Mouse (Mus musculus): Measurements from ENCODE around the gene Smoc2. TPM values are rescaled to one million over a fixed set of nuclear protein-coding genes. Genes with fewer than 3 reads are reported as not detected.

The Smoc2 gene
- polyA plus RNA-seq, 1 experiment = 33.4 TPM

DNA sequence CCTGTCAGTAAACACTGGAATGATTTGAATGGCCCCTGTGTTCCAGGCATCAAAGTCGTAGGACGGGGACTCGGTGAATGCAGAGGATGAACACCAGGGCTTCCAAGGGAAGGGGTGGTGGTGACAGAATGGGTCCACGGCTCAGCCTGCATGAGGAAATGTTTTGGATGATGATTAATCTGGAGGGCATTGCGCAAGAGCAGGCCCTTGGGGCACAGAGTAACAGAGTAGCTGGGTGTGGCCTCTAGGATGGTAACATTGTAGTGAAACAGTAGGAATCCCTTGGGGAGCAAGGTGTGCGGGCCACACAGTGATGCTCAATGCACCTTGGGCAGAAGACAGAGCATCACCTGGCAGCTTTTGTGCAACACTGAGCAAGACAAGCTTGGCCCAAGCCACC, 92.3 kb downstream of the Smoc2 start:
- Histone ChIP-seq H3K4me3 (ENCODE audit: insufficient read depth, low read depth, low read length) (no peak overlapping the region), H3K4me1 (ENCODE audit: control insufficient read depth, insufficient read depth, low read length) (no peaks in the 10 kb centered on the region), H3K27me3 (replicated peaks; ENCODE audit: control insufficient read depth, insufficient read depth, low read length) (no peaks in the 10 kb centered on the region), H3K27ac (ENCODE audit: insufficient read depth, low read depth, low read length) (no peak overlapping the region), H3K36me3 (ENCODE audit: control insufficient read depth, insufficient read depth, low read length) (no peaks in the 10 kb centered on the region)
- WGBS = 48% methylated on average over 6 of the region's 6 CpGs
- TF ChIP-seq CTCF (conservative IDR thresholded peaks at IDR 0.05; ENCODE audit: insufficient read depth, insufficient read length, low read depth, low read length) (no peak), POLR2A (IDR thresholded peaks at IDR 0.05; ENCODE audit: low read depth, low read length) (no peak)
- DNase-seq = peak; percentile 84

DNA sequence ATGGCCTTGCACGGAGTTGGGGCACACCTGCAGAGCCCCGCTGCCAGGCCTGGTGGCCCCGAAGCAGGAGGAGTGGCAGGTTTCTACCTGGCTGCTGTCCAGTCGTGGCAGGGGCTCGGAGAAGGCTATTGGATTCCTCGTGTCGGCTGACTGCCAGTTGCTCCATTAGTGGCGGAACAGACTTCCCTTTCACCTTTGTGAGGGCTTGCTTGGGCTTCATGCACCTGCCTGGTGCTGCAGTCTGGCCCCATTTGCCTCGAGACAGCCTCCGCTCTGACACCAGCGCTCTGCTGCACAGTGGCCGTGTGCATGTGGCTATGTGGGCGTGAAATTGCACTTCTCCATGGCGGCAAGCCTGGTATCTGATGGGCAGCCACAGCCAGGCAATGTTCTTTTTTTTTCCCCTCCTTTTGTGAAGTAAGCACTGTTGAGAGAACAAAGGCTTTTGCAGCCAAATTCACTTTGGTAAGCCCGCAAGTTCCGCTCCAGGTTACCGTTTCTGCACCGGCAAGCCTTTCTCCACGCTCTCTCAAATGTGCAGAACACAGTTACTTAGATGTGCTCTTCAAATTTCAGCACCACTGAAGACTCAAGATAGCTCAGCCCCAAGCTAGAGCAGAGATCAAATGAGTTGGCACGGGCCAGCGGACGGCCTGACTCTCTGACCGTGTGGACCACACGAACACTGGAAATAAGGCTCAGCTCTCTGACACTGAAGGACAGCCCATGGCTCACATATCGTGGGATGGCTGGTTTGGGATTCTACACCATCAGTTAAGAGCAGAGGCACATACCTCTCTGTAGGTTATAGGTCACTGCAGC, 93.2 kb downstream of the Smoc2 start:
- no peaks in the 10 kb centered on the region for H3K27me3 ChIP-seq (replicated peaks; ENCODE audit: control insufficient read depth, insufficient read depth, low read length)
- H3K27ac ChIP-seq (ENCODE audit: insufficient read depth, low read depth, low read length) = no peak overlapping the region
- TF ChIP-seq POLR2A (IDR thresholded peaks at IDR 0.05; ENCODE audit: low read depth, low read length) (no peak), CTCF (conservative IDR thresholded peaks at IDR 0.05; ENCODE audit: insufficient read depth, insufficient read length, low read depth, low read length) (no peak)
- H3K4me1 ChIP-seq (ENCODE audit: control insufficient read depth, insufficient read depth, low read length) = no peaks in the 10 kb centered on the region
- H3K4me3 ChIP-seq (ENCODE audit: insufficient read depth, low read depth, low read length) = no peak overlapping the region
- WGBS = 33% methylated on average over 25 of the region's 25 CpGs
- H3K36me3 ChIP-seq (ENCODE audit: control insufficient read depth, insufficient read depth, low read length) = no peaks in the 10 kb centered on the region
- DNase-seq = peak; percentile 56

DNA sequence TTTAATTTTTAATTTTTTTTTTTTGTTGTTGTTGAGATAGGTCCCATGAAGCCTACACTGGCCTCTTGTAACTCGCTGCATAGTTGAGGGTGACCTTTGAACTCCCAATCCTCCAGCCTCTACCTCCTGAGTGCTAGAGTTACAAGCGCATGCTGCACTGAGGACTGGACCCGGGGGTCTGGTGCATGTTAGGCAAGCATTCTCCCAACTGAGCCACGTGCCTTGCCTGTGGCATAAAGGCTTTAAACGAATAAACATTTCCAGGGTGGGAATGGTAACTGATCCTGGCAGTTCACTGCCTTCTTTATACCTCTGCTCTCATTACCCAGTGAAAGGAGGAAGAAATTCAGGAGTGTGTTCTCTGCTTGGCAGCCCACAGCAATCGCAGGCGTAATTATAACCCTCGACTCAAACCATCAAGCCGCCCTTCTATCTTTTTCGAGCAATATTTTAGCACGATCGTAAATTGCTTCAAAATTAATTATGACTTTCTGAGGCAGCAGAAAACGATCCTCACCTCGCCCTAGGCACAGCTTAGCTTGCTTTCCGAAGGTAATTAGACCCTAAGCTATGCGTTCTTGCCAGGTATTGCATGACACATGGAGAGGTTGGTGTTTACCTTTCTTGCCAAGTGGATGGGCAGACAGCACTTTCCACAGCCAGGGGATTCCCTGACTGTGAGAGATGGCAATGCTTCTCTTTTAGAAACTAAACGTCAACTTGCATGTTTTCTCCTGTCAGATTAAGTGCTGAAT, 99.6 kb downstream of the Smoc2 start:
- TF ChIP-seq CTCF (conservative IDR thresholded peaks at IDR 0.05; ENCODE audit: insufficient read depth, insufficient read length, low read depth, low read length) (no peak), POLR2A (IDR thresholded peaks at IDR 0.05; ENCODE audit: low read depth, low read length) (no peak)
- Histone ChIP-seq H3K27ac (ENCODE audit: insufficient read depth, low read depth, low read length) (no peak overlapping the region), H3K4me3 (ENCODE audit: insufficient read depth, low read depth, low read length) (no peak overlapping the region), H3K36me3 (ENCODE audit: control insufficient read depth, insufficient read depth, low read length) (no peaks in the 10 kb centered on the region), H3K27me3 (replicated peaks; ENCODE audit: control insufficient read depth, insufficient read depth, low read length) (no peaks in the 10 kb centered on the region), H3K4me1 (ENCODE audit: control insufficient read depth, insufficient read depth, low read length) (no peaks in the 10 kb centered on the region)
- WGBS = 46% methylated on average over 17 of the region's 17 CpGs
- DNase-seq = no peak

DNA sequence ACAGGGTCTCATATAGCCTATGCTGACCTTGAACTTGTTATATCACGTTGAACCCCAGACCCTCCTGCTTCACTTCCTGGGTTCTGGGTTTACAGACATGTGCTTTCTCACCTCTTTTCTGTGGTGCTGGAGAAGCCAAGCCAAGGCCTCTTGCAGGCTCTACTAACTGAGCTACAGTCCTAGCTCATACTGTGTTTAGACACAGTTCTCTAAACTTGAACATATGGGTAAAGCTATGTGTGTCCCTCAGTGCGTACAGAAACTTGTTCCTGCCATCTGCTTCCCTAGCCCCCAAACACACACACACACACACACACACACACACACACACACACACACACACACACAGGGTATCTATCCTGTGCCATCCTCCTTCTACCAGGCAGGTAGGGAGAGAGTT, 100.2 kb downstream of the Smoc2 start:
- H3K4me3 ChIP-seq (ENCODE audit: insufficient read depth, low read depth, low read length) = no peak overlapping the region
- TF ChIP-seq CTCF (conservative IDR thresholded peaks at IDR 0.05; ENCODE audit: insufficient read depth, insufficient read length, low read depth, low read length) = no peak
- no peak overlapping the region for H3K27ac ChIP-seq (ENCODE audit: insufficient read depth, low read depth, low read length)
- no peak for DNase-seq
- H3K27me3 ChIP-seq (replicated peaks; ENCODE audit: control insufficient read depth, insufficient read depth, low read length) = no peaks in the 10 kb centered on the region
- no peaks in the 10 kb centered on the region for H3K4me1 ChIP-seq (ENCODE audit: control insufficient read depth, insufficient read depth, low read length)
- 84% methylated on average over 2 of the region's 2 CpGs for WGBS
- H3K36me3 ChIP-seq (ENCODE audit: control insufficient read depth, insufficient read depth, low read length) = no peaks in the 10 kb centered on the region

DNA sequence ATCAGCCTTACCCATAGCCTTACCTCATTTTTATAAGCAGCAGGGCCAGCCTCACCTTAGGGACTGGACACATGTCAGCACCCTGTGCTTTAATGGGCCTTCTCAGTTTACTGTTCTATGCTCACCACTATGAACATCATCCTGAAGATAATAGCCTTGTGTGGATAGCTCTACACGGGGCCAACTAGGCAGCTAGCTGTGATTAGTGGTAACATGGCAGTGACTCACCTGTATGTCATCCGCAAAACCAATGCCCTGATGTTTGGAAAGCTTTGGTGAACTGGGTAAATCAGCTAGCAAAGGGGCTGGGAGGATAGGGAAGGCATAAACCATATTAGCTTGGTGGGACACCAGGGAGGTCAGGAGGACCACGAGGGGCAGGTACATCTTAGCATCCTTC, 100.7 kb downstream of the Smoc2 start:
- 92% methylated on average over 3 of the region's 3 CpGs for WGBS
- Histone ChIP-seq H3K4me1 (ENCODE audit: control insufficient read depth, insufficient read depth, low read length) (no peaks in the 10 kb centered on the region), H3K36me3 (ENCODE audit: control insufficient read depth, insufficient read depth, low read length) (no peaks in the 10 kb centered on the region), H3K27ac (ENCODE audit: insufficient read depth, low read depth, low read length) (no peak overlapping the region), H3K27me3 (replicated peaks; ENCODE audit: control insufficient read depth, insufficient read depth, low read length) (no peaks in the 10 kb centered on the region), H3K4me3 (ENCODE audit: insufficient read depth, low read depth, low read length) (no peak overlapping the region)
- TF ChIP-seq POLR2A (IDR thresholded peaks at IDR 0.05; ENCODE audit: low read depth, low read length) (no peak), CTCF (conservative IDR thresholded peaks at IDR 0.05; ENCODE audit: insufficient read depth, insufficient read length, low read depth, low read length) (no peak)
- no peak for DNase-seq

DNA sequence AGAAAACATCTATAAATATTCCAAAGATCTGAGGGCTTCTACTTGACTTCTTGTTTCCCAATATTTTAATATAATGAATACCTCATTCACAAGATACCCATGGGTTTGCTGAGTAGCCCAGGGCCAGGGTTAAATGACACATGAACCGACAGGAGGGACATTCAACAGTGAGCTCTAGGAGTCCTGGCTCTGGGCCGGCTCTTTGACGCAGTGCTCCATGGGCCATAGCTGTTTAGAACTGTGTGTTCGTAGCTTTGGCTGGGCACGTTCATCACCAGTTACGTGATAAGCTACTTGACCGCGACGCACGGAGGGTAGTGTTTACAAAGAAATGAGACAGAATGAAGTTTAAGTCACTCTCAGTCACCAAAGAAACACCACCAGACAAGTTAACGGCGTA, 101.2 kb downstream of the Smoc2 start:
- H3K27ac ChIP-seq (ENCODE audit: insufficient read depth, low read depth, low read length) = no peak overlapping the region
- no peak for DNase-seq
- no peaks in the 10 kb centered on the region for H3K36me3 ChIP-seq (ENCODE audit: control insufficient read depth, insufficient read depth, low read length)
- WGBS = 57% methylated on average over 12 of the region's 12 CpGs
- no peaks in the 10 kb centered on the region for H3K27me3 ChIP-seq (replicated peaks; ENCODE audit: control insufficient read depth, insufficient read depth, low read length)
- H3K4me3 ChIP-seq (ENCODE audit: insufficient read depth, low read depth, low read length) = no peak overlapping the region
- TF ChIP-seq POLR2A (IDR thresholded peaks at IDR 0.05; ENCODE audit: low read depth, low read length) = no peak
- no peak for TF ChIP-seq CTCF (conservative IDR thresholded peaks at IDR 0.05; ENCODE audit: insufficient read depth, insufficient read length, low read depth, low read length)
- no peaks in the 10 kb centered on the region for H3K4me1 ChIP-seq (ENCODE audit: control insufficient read depth, insufficient read depth, low read length)

DNA sequence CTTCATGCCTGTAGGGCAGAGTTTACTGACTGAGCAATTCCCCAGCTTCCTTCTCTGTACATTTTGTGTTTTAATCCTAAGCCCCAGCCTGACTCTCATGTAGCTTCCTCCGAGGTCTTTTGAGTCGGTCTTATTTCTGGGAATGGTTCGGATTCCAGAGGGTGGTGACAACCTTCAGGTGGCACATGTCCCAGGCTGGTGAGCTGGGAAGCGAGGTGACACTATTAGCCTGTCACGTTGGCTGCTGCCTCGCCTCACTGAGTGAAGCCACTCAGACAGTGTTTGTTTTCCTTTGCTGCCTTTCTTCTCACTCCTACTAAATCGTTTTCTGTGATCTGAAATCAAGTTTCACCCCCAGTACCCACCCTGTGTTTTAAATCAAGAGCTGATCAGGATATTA, 102.2 kb downstream of the Smoc2 start:
- H3K27ac ChIP-seq (ENCODE audit: insufficient read depth, low read depth, low read length) = no peak overlapping the region
- 35% methylated on average over 7 of the region's 7 CpGs for WGBS
- no peak for DNase-seq

More for the DNA sequence above, 102.2 kb downstream of the Smoc2 start:
- no peaks in the 10 kb centered on the region for H3K27me3 ChIP-seq (replicated peaks; ENCODE audit: control insufficient read depth, insufficient read depth, low read length)
- no peaks in the 10 kb centered on the region for H3K36me3 ChIP-seq (ENCODE audit: control insufficient read depth, insufficient read depth, low read length)
- no peak overlapping the region for H3K4me3 ChIP-seq (ENCODE audit: insufficient read depth, low read depth, low read length)
- no peak for TF ChIP-seq CTCF (conservative IDR thresholded peaks at IDR 0.05; ENCODE audit: insufficient read depth, insufficient read length, low read depth, low read length)
- no peak for TF ChIP-seq POLR2A (IDR thresholded peaks at IDR 0.05; ENCODE audit: low read depth, low read length)
- H3K4me1 ChIP-seq (ENCODE audit: control insufficient read depth, insufficient read depth, low read length) = no peaks in the 10 kb centered on the region
